Mouse (Mus musculus) cerebellum, postnatal 25 days (tissue): ENCODE data around the gene Armc9.

ENCODE experiments used
- DNase-seq, 2 experiments: peaks; one replicate each; pipeline ENCODE4 v3.0.0; 2021; ENCODE audit warnings: mixed read lengths in 2 of 2

Gene Armc9

DNA sequence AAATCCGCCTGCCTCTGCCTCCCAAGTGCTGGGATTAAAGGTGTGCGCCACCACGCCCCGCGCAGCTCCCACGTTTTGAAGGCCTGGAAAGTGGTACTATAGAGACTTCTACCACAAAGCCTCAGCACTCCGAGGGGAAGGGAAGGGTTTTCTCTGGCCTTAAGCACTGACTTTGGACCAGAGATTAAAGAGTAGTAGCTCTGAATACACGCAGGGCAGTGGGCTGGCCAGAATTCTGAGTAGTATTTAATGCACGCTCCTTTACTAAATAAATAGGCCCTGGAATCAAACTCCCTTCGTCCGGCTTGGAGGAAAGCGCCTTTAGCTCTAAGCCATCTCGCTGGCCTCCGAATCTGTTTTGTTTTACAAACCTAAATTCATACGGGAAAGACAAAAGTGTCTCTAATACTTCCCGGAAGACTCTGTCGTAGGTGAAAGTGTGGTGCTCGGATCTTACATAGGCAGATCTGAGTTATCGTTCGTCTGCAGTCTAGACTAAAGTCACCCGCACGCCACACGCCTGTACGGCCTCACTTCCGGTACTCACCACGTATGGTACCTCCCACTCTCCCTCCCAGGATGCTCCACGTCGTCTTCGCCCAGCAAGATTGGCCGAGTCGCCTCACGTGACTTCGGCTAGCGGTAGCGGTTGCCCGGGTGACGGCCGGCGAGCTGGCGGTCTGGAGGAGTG lies at the start of gene Armc9:
Gene Armc9, plus strand, starts transcription at position 648 of the 691 bp plus-strand sequence.
- peak; percentile 92 to 96 for DNase-seq

DNA sequence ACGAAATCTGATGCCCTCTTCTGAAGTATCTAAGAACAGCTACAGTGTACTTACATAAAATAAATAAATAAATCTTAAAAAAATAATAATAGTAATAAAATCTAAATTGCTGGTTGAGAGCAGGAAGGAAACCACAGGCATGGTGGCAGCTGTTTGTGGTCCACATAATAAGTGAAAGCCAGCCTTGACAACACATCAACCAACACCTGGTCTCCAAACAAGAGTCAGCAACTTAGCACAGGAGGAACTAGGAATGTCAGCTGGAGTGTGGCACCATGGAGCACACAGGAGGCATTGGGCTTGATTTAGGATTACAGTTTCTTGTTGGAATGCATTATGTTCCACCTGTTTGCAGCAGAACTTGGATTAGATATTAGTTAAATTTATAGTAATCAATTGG lies 49.5 kb upstream of the Armc9 start:
- DNase-seq: no peak

DNA sequence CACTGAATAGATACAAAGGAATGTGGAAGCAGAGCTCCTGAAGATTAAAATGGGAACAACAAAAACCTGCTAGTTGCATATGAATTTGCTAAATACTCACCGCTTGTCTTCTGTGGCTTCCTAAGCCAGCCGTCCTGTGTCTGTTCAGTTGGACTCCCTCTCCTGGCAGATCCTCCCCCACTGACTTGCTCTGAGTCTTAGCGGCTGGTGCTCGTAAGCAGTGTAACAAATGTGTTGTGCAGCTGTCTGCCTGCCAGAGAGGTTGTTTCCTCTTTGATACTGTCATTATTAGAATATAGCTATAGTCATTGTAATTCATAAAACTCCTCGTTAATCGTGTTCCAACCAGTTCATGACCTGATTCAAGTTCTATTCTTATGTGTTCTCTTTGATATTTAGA lies 42.8 kb upstream of the Armc9 start, which contains the start of gene Htr2b:
Gene Htr2b, minus strand, starts transcription at position 192 of the 400 bp plus-strand sequence.
- peak; percentile 19 to 37 for DNase-seq

DNA sequence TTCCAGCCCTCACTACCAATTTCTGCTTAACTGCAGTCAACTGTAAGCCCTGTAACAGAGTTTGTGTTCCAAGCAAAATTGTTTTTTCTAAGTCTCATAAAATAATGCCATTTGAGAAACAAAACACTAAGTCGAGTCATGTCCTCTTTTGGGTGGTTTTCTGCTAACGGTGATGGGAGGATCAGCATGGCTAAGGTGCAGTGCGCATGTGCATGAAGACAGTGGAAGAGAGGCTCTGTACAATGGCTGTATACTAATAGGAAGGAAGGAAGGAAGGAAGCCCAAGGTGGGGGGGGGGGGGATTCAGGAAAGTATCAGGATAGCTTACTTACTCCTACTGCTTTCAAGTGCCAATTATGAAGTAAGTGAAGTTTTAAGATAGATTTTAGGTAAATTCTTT lies 40.4 kb upstream of the Armc9 start:
- DNase-seq: no peak

GRCm38 (mm10) chr1:86119549-86119948 lies 35.0 kb upstream of the Armc9 start:
- DNase-seq: no peak

DNA sequence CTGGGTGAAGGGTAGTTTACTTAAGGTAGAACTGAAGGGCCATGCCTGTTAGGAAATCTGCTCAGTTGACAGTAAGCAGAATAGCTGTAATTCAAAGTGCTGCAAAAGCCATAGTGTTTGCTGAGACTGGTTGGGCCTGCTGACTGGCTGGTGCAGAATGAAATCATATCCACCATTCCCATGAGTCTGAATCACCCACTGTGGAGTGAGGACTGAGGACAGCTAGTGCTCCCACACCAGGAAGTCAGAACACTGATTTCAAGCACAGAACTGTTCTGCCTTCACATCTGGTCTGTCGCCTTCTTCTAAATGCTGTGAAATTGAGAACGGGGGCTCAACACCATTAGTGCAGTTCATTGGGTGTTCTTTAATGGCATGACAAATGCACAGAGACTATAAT lies 28.5 kb upstream of the Armc9 start:
- no peak for DNase-seq

GRCm38 (mm10) chr1:86133337-86133736 lies 21.2 kb upstream of the Armc9 start, which contains the start of gene Gm21972:
TSS of gene Gm21972 (plus strand) at chr1:86133637.
- DNase-seq: no peak

DNA sequence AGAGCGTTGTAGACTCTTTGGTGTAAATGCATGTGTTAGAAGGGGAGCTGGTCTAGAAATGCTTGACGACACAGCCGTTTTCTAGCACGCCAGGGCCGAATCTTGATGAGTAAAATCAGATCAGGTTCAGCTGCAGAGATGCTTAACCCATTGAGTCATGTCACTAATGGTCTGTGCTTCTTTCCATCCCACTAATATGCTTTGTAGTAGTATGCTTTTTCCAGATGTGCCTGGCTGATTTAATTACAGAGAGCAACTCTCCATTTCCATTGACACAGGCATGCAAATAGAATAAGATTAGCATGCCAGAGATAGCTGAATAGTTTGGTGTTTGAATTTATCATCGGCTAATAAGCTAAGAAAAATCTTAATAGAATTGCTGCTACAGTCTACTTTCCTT lies 19.3 kb upstream of the Armc9 start:
- DNase-seq: no peak

- no peak for DNase-seq
Measured at GRCm38 (mm10) chr1:86141081-86141480, 13.5 kb upstream of the Armc9 start.

GRCm38 (mm10) chr1:86143165-86143564 lies 11.4 kb upstream of the Armc9 start:
- no peak for DNase-seq

GRCm38 (mm10) chr1:86144001-86144944 lies 10.3 kb upstream of the Armc9 start:
- DNase-seq: no peak

DNA sequence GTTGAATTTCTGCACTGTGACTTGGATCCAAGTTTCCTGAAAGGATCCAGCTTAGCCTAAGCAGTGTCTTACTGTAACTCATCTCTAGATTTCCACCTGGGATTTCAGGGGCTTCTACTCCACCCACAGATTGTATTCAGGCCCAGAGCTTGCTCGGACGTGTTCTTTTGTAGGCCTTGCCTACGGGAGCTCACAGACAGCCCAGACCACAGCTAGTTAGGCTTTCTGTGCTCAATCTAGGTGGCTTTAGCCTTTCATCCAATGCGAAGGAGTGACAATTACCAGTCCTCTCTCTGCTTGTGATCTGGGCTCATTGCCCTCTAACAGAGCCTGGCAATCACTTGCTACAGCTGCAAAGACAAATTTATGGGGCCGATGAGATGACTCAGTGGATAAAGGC lies 8.3 kb upstream of the Armc9 start:
- DNase-seq: no peak

DNA sequence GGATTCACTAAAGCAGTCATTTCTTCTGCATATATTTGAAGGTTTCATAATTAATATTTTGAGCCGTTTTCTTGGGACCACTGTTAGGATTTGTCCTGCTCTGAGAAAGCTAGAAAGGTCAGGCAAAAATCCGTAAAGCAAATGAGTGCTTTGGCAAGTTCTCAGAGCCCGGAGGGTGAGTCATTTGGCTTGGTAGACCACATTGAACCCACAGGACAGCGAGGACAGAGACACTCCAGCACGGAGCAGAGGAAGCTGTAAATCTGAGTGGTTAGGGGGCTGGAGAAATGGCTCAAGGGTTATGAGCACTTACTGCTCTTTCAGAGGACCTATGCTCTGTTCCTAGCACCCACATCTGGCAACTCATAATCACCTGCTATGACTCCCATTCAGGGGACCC lies 7.0 kb upstream of the Armc9 start:
- peak; percentile 16 to 42 for DNase-seq

GRCm38 (mm10) chr1:86148161-86148560 lies 6.4 kb upstream of the Armc9 start:
- DNase-seq: no peak

DNA sequence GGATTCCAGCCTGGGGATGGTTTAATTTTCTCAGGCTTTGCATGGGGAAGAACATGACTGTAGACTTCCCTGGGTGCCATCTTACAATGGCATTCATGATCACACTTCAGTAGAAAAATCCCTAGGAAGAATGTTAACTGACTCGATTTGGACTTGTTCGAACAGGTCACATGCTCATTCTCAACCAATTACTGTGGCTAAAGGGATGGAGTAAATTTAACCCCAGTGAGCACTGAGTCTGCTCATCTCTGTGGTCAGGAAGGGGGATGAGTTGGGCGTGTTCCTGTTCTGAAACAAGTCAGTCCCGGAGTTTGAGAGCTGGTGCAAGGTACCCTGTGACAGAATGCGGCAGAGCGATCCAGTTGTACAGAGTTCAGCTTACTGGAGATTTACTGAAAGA lies 3.7 kb upstream of the Armc9 start:
- DNase-seq: no peak

GRCm38 (mm10) chr1:86151376-86151775 lies 3.2 kb upstream of the Armc9 start:
- DNase-seq: no peak

DNA sequence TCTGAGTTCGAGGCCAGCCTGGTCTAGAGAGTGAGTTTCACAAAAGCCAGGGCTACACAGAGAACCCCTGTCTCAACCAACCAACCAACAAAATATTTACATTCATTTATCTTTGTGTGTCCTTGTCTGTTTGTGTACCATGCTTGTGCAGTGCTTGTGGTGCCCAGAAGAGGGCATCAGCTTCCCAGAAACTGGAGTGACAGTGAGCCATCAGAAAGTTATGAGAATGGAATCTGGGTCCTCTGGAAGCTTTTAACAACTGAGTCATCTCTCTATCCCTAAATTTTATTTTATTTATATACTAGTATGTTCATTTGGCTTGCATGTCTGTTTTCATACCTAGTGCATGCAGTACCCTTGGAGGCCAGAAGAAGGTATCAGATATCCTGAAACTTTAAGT lies 2.0 kb upstream of the Armc9 start:
- DNase-seq: no peak

- no peak for DNase-seq
Measured at GRCm38 (mm10) chr1:86154824-86155164, 214 bp downstream of the Armc9 start.

DNA sequence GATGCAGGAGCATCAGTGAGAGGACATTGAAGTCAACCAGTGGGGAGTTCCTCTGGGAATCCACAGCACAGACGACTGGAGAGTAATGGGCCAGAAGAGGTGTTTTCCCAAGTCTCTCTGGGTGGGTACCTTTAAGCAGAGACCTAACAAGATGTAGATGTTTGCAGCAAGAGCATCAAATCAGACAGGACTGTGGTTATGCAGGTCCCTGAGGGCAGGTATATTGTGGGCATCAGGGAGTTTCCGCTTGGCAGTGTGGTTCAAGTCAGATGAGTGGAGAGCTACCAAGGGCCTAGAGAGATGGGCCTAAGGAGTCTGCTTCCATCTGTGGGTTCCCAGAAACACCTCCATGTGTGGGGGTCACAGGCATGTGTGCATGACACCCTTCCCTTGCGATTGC lies 1.5 kb downstream of the Armc9 start:
- no peak for DNase-seq

- no peak for DNase-seq
Measured at GRCm38 (mm10) chr1:86156595-86156994, 2.0 kb downstream of the Armc9 start.

DNA sequence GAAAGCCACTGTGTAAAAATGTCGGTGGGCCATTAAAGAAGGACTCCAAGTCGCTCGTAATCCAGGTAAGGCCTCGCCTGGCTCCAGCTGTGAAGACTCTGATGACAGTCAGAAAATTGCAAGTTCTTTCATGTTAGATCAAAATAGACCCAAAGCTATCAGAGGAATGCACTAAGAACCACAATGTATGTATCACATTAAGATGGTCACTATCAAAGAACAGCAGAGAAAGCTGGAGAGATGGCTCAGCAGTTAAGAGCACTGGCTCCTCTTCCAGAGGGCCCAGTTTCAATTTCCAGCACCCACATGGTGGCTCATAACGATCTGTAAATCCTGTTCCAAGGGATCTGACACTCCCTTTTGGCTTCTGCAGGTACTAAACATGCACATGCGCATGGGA lies 5.5 kb downstream of the Armc9 start:
- no peak for DNase-seq

DNA sequence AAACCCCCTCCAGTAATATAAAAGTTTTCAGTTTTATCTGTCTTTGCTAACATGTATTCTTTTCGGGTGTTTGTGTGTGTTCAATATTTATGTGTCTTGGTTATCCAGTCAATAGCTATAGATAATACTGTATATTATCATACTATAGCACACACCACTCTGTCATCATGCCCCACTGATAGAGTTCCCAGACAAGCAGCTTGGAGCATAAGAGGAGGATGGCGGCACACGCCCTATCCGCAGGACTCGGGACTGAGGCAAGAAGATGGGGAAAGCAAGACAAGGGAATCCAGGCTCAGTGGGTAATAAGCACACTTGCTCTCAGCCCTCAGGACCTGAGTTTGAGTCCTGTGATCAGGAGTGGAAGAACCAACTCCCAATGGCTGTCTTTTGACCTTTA lies 5.9 kb downstream of the Armc9 start:
- no peak for DNase-seq

DNA sequence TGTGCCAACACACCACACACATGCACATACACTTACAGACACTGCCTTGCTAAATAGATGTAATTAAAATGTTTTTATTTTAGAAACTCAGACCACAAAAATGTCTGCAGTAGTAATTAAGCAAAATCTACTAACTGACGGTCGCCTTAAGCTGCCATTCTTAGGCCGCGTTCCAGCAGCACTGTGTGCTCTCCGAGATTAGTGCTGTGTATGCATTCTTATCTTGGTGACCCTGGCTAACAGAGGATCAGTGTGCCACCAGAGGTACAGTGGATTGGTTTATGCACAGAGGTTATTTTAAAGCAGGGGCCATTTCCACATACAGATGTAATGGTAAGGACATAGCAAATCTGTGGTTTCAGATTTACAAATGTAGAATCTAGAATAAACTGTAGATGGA lies 6.5 kb downstream of the Armc9 start:
- DNase-seq: no peak

DNA sequence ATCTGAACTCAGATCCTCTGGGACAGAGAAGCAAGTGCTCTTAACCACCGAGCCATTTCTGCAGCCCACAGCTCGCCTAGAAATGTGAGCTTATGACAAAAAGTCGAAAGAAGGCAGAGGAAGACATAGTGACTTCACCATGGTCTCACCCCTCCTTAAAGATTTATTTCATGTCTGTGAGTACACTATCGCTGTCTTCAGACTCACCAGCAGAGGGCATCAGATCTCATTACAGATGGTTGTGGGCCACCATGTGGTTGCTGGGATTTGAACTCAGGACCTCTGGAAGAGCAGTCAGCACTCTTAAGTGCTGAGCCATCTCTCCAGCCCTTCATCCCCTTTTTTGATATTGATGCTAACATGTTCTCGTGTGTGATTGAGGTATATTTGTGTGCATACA lies 20.0 kb downstream of the Armc9 start:
- DNase-seq: no peak
